Mouse (Mus musculus) WW6 (cell line): ENCODE measurements at regions not wholly inside any gene's neighbourhood (a gene's known extent, or its start where the extent isn't known, plus 50 kb on each side); places are given as distances from the start of the nearest gene placed in this dataset.

Experiments used
- DNase-seq: peaks from one replicate; pipeline ENCODE4 v3.0.0-alpha.2; 2013; ENCODE audit warnings: low read depth, low spot score

GRCm38 (mm10) chr6:100476550-100477366 lies 189.5 kb upstream of the Rybp start:
- no peak for DNase-seq

GRCm38 (mm10) chr6:100475341-100475955 lies 188.2 kb upstream of the Rybp start:
- no peak for DNase-seq

- DNase-seq, result no peak
These were observed 187.0 kb upstream of the Rybp start for GRCm38 (mm10) chr6:100474326-100474725.

GRCm38 (mm10) chr6:100470071-100470470 lies 182.8 kb upstream of the Rybp start:
- no peak for DNase-seq

GRCm38 (mm10) chr6:100462757-100463156 lies 175.5 kb upstream of the Rybp start:
- no peak for DNase-seq

- no peak for DNase-seq
These were observed 166.1 kb upstream of the Rybp start for GRCm38 (mm10) chr6:100453401-100453800.

- no peak for DNase-seq
These were observed 165.1 kb upstream of the Rybp start for GRCm38 (mm10) chr6:100452097-100453002.

GRCm38 (mm10) chr6:100450108-100450507 lies 162.8 kb upstream of the Rybp start:
- DNase-seq, result no peak

- DNase-seq, result no peak
These were observed 161.8 kb upstream of the Rybp start for GRCm38 (mm10) chr6:100449087-100449486.

GRCm38 (mm10) chr6:100447211-100447610 lies 159.9 kb upstream of the Rybp start:
- DNase-seq, result no peak

GRCm38 (mm10) chr6:100446804-100447203 lies 159.5 kb upstream of the Rybp start:
- no peak for DNase-seq

- DNase-seq, result no peak
These were observed 151.9 kb upstream of the Rybp start for GRCm38 (mm10) chr6:100439071-100439737.

GRCm38 (mm10) chr6:100438511-100438991 lies 151.3 kb upstream of the Rybp start:
- DNase-seq, result no peak

GRCm38 (mm10) chr6:100437980-100438379 lies 150.7 kb upstream of the Rybp start:
- DNase-seq, result no peak

- no peak for DNase-seq
These were observed 149.2 kb upstream of the Rybp start for GRCm38 (mm10) chr6:100436507-100436906.

GRCm38 (mm10) chr6:100435222-100435621 lies 147.9 kb upstream of the Rybp start:
- DNase-seq, result no peak

- DNase-seq, result no peak
These were observed 146.2 kb upstream of the Rybp start for GRCm38 (mm10) chr6:100433534-100433867.

- no peak for DNase-seq
These were observed 145.6 kb upstream of the Rybp start for GRCm38 (mm10) chr6:100432688-100433533.

GRCm38 (mm10) chr6:100430286-100430685 lies 143.0 kb upstream of the Rybp start:
- no peak for DNase-seq

- no peak for DNase-seq
These were observed 142.2 kb upstream of the Rybp start for GRCm38 (mm10) chr6:100429511-100429910.

GRCm38 (mm10) chr6:100428759-100429158 lies 141.5 kb upstream of the Rybp start:
- DNase-seq, result no peak
